Mouse (Mus musculus) heart, embryonic 12.5 days (tissue): ENCODE data around the gene Dnajb13. TPM values are rescaled to one million over a fixed set of nuclear protein-coding genes. Genes with fewer than 3 reads are reported as not detected.

Experiments
- ATAC-seq: fragments of 200-750 bp; cut with Nextera tagmentation; 2 replicates; pipeline ENCODE4 v1.8.0; 2017; ENCODE audit warnings: moderate TSS enrichment, moderate library complexity; ENCODE audit not compliant: insufficient number of reproducible peaks, low FRiP score
- H3K27ac ChIP-seq: fragments of 300-500 bp; sonication (generic); 2 replicates; pipeline ENCODE4 v1.5.1; 2016; ENCODE audit warnings: mild to moderate bottlenecking, moderate library complexity; ENCODE audit not compliant: poor library complexity, severe bottlenecking
- H3K27me3 ChIP-seq: fragments of 300-500 bp; sonication (generic); replicated peaks from 2 replicates; pipeline ENCODE4 v1.6.1; 2016; ENCODE audit warnings: mild to moderate bottlenecking, moderate library complexity
- H3K36me3 ChIP-seq: fragments of 300-500 bp; sonication (generic); 2 replicates; pipeline ENCODE4 v1.6.1; 2016; ENCODE audit warnings: mild to moderate bottlenecking, moderate library complexity
- H3K4me1 ChIP-seq: fragments of 300-500 bp; sonication (generic); replicated peaks from 2 replicates; pipeline ENCODE4 v1.6.1; 2016; ENCODE audit warnings: mild to moderate bottlenecking
- H3K4me2 ChIP-seq: fragments of 300-500 bp; sonication (generic); 2 replicates; pipeline ENCODE4 v1.6.1; 2016; ENCODE audit warnings: mild to moderate bottlenecking, moderate library complexity
- H3K4me3 ChIP-seq: fragments of 300-500 bp; sonication (generic); 2 replicates; pipeline ENCODE4 v1.5.1; 2016; ENCODE audit warnings: mild to moderate bottlenecking
- H3K9ac ChIP-seq: fragments of 300-500 bp; sonication (generic); 2 replicates; pipeline ENCODE4 v1.6.1; 2016; ENCODE audit warnings: mild to moderate bottlenecking, moderate library complexity
- H3K9me3 ChIP-seq: fragments of 300-500 bp; sonication (generic); replicated peaks from 2 replicates; pipeline ENCODE4 v1.6.1; 2016; ENCODE audit warnings: mild to moderate bottlenecking, moderate library complexity
- WGBS: fragments of 180-500 bp; shearing (Covaris S2); methylation state at CpG from one replicate; pipeline ENCODE4 v1.1.7; 2016; 5-methylcytosine and 5-hydroxymethylcytosine counted together
- polyA plus RNA-seq: library from polyadenylated mRNA; unstranded; fragments of >200 nt; fragmentation: Nextera tagmentation; extraction: Ambion mirVana; gene quantifications from 2 replicates; pipeline ENCODE4 v1.2.1, GENCODE M21; 2016

The Dnajb13 gene
- polyA plus RNA-seq, 1 experiment from 2014 or later, result 0.10 TPM

DNA sequence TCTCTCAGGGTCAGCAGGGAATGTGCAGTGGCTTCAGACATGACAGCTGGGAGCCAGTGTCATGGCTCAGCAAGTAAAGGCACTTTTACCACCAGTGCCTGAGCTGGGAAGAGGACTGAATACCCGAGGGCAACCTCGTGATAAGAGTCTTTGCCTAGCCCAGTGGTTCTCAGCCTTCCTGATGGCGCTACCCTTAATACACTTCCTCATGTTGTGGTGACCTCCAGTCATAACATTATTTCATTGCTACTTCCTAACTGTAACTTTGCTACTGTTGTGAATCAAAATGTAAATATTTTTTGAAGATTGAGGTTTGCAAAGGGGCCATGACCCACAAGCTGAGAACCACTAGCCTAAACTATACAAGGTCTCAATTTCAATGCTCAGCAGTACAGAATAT is 6.1 kb downstream of the Dnajb13 start:
- Histone ChIP-seq H3K27me3 (0 out of 2 replicates have a peak, but pooled peaks cover 7% of the 10 kb centered on the region), H3K4me3 (no peak overlapping the region), H3K27ac (no peak overlapping the region), H3K9me3 (no peaks in the 10 kb centered on the region), H3K4me2 (no peak overlapping the region), H3K9ac (no peak overlapping the region), H3K4me1 (no peaks in the 10 kb centered on the region), H3K36me3 (no peaks in the 10 kb centered on the region)
- WGBS, result 50% methylated on average over 3 of the region's 3 CpGs
- ATAC-seq, result no peak

DNA sequence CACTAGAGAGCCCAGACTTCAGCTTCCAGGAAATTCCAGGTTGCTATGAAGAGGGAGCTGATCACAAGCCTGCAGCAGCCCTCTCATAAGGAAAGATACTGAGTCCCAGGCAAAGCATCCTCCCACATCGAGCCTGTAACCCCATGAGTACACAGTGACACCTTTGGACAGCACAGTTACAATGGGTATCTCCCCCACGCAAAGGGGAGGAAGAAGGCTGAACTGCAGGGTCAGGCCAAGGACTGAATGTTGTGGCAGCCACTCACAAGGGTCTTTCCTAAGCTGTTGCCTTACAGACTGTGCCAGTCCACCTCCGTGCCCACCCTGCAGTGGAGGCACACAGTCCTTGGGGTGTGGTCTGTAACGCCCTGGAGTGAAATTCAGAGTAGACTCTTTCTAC is 8.3 kb downstream of the Dnajb13 start:
- Histone ChIP-seq H3K9ac (no peak overlapping the region), H3K27me3 (0 out of 2 replicates have a peak, but pooled peaks cover 3% of the 10 kb centered on the region), H3K4me1 (no peaks in the 10 kb centered on the region), H3K36me3 (no peaks in the 10 kb centered on the region), H3K4me3 (no peak overlapping the region), H3K4me2 (no peak overlapping the region), H3K9me3 (no peaks in the 10 kb centered on the region), H3K27ac (no peak overlapping the region)
- WGBS, result 66% methylated on average over 4 of the region's 4 CpGs
- ATAC-seq, result no peak; the same call in 1 of the 2 replicates

DNA sequence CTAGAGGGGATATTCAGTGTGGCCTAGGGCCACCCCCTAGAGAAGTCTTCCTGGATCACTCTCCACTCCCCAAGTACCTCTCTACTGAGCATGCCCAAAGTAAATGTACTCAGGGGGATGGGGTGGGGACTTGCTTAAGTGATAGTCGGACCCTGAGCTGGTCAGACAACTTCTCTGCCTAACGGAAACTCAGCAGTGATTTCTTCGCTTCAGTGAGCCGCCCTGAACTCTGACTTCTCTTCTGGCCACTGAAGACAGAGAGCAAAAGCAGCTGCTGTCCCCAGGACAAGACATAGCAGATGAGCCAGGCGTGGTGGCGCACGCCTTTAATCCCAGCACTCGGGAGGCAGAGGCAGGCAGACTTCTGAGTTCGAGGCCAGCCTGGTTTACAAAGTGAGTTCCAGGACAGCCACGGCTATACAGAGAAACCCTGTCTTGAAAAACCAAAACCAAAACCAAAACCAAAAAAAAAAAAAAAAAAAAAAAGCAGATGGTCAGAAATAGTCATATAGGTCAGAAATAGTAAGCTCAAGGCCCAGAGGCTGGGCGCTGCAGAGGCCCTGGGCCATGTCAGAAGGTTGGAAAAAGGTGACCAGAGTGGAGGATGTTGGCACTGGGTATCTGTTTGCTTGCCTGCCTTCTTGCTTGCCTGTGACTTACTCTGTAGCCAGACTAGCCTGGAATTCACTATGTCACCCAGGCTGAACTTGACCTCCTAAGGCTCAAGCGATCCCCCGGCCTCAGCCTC is 9.8 kb downstream of the Dnajb13 start:
- H3K27ac ChIP-seq, result no peak overlapping the region
- H3K36me3 ChIP-seq, result peaks cover 5% of the 10 kb centered on the region; the same call in 1 of the 2 replicates
- H3K27me3 ChIP-seq, result no peaks in the 10 kb centered on the region
- WGBS, result 77% methylated on average over 13 of the region's 13 CpGs
- H3K9me3 ChIP-seq, result no peaks in the 10 kb centered on the region
- ATAC-seq, result no peak
- no peak overlapping the region for H3K9ac ChIP-seq
- no peak overlapping the region for H3K4me3 ChIP-seq
- H3K4me1 ChIP-seq, result peaks cover 14% of the 10 kb centered on the region
- no peak overlapping the region for H3K4me2 ChIP-seq

DNA sequence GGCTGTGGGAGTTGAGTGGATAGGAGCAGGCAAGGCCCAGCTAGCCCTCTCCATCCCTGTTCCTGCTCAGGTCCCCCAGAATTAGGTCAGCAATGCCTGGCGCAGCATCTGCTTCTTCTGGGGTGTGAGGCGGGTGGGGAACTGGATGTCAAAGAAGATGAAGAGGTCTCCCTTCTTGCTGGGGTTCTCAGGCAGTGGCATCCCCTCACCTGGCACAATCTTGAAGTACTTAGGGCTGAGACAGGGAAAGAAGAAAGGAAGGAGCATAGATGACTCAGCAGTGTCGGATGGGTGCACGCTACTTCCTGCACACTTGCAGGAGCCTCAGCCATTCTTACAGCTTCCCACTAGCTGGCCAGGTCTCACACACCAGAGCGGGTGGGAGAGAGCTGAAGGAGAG is 11.7 kb downstream of the Dnajb13 start:
- no peak overlapping the region for H3K4me3 ChIP-seq
- H3K9ac ChIP-seq, result no peak overlapping the region
- H3K9me3 ChIP-seq, result no peaks in the 10 kb centered on the region
- no peak overlapping the region for H3K4me2 ChIP-seq
- no peak overlapping the region for H3K27ac ChIP-seq
- no peaks in the 10 kb centered on the region for H3K27me3 ChIP-seq
- no peak for ATAC-seq
- H3K36me3 ChIP-seq, result peaks cover 24% of the 10 kb centered on the region
- H3K4me1 ChIP-seq, result peaks cover 14% of the 10 kb centered on the region
- 79% methylated on average over 5 of the region's 5 CpGs for WGBS

DNA sequence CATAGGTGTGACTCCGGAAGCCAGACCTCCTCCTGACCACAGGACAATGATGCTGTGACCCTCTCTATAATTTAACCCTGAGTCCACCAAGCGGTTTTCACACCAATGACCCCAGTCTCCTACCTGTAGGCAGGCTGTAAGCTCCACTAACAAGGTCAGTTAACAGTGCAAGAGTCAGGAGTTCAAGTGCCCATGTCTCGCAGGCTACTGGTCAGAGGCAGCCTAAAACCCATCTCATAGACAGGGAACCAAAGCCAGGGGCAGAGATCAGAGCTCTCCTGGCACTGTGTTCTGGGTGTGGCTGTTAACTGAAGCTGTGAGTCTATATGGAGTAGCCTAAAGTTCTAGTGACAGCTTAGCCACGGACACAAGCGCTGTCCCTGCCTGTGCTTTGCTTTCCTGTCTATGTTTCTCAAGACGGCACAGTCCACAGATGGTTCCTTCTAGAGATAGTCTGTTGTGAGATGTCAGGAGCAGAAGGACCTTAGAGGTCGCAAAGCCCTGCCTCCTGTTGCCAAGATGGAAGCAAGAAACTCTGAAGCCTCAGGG is 12.3 kb downstream of the Dnajb13 start:
- Histone ChIP-seq H3K4me2 (no peak overlapping the region), H3K9ac (no peak overlapping the region), H3K27me3 (no peaks in the 10 kb centered on the region), H3K9me3 (no peaks in the 10 kb centered on the region), H3K36me3 (peaks cover 30% of the 10 kb centered on the region), H3K4me1 (peaks cover 14% of the 10 kb centered on the region), H3K4me3 (no peak overlapping the region), H3K27ac (no peak overlapping the region)
- WGBS, result 66% methylated on average over 7 of the region's 7 CpGs
- ATAC-seq, result no peak

DNA sequence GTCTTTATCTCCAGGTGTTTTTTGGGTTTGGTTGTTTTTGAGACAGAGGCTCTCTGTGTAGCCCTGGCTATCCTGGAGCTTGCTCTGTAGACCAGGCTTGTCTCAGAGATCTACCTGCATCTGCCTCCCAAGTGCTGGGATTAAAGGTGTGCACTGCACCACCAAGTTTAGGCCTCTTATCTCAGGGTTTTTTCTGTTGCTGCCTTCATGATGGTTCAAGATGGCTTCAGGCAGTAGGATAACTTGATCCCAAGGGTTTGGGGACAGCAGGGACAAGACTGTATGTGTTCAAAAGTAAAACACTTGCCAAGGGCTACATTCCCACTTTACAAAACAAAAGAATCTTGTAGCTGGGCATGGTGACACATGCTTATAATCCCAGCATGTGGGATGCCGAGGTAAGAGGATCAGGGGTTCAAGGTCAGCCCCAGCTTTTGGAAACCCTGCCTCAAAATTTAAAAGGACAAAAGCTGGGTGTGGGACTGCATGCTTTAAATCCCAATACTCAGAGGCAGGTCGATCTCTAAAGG is 12.9 kb downstream of the Dnajb13 start:
- peaks cover 16% of the 10 kb centered on the region for H3K4me1 ChIP-seq
- 72% methylated on average over 2 of the region's 2 CpGs for WGBS

DNA sequence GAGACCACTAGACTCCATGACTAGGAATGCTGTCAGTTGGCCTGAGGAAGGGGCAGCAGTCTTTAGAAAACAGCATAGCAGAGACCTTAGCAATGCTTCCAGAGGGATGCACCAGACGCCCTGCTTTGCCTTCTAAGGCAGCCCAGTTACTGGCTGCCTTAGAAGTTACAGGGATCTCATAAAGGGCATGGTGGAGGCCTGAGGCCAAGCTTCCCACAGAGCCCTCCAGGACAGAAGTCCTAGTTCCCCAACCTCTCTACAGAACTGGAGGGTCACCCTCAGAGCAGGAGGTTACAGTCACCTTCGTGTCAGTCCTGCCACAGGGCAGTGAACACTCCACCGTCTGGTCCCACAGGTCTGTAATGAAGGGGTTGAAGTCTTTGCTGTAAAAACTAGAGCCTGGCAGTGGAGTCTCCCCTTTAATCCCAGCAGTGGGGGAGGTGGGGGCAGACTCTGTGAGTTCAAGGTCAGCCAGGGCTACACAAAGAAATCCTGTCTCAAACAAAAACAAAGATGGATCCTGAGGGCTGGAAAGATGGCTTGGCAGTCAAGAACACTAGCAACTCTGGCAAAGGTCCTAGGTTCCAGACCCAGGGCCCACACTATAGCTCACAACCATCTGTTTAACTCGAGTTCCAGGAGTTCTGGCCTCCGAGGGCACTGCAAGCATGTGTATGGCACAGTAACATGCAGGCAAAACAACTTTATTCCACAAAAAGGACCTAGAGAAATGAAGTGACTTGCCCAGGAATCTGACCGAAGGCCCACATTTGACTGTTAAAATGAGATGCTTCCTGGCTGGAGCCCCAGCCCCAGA is 13.5 kb downstream of the Dnajb13 start:
- no peak for ATAC-seq
- 75% methylated on average over 6 of the region's 6 CpGs for WGBS

More for the DNA sequence above, 12.9 kb downstream of the Dnajb13 start:
- Histone ChIP-seq H3K9me3 (no peaks in the 10 kb centered on the region), H3K27ac (no peak overlapping the region), H3K9ac (no peak overlapping the region), H3K27me3 (no peaks in the 10 kb centered on the region), H3K4me3 (no peak overlapping the region), H3K36me3 (peaks cover 35% of the 10 kb centered on the region), H3K4me2 (no peak overlapping the region)
- ATAC-seq, result no peak

DNA sequence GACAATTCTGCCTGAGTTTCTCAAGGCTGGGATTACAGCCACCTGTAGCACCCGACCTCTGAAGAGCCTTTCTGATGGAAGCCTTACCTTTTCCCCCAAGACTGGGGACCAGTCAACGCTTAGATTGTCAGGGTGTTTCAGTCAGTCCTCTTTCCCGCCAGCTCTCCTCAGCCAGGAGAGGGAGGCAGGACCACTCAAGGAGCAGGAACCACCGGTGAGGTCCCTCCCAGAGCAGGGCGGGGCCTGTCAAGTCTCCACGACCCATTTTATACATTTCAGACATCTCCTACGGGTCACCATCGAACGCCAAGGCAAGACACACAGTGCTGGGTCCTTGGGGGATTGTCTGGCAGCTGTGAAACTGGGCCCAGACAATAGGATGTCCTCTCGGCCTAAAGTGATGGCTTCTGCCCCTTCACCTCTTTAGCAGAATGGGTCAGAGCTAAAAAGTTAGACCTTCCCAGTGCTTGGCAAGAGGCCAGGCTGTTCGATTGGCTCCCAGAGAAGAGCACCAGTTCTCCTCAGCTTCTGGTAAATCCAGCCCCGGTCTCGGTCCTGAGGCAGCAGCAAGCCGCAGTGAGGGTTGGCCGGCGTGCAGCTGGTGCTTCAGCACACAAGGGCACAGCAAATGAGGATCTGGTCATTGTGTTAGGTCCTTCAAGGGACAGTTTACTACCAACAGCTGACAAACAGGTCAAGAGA is 14.3 kb downstream of the Dnajb13 start:
- 69% methylated on average over 16 of the region's 16 CpGs for WGBS
- Histone ChIP-seq H3K4me2 (no peak overlapping the region), H3K27me3 (no peaks in the 10 kb centered on the region), H3K4me3 (no peak overlapping the region), H3K9me3 (no peaks in the 10 kb centered on the region), H3K27ac (0 out of 2 replicates have a peak overlapping the region, but pooled peaks have one; percentile 1), H3K36me3 (peaks cover 43% of the 10 kb centered on the region), H3K4me1 (peaks cover 29% of the 10 kb centered on the region), H3K9ac (no peak overlapping the region)
- ATAC-seq, result no peak

More for the DNA sequence above, 13.5 kb downstream of the Dnajb13 start:
- H3K4me1 ChIP-seq, result peaks cover 21% of the 10 kb centered on the region
- H3K27ac ChIP-seq, result no peak overlapping the region
- no peaks in the 10 kb centered on the region for H3K27me3 ChIP-seq
- H3K36me3 ChIP-seq, result peaks cover 42% of the 10 kb centered on the region
- H3K9me3 ChIP-seq, result no peaks in the 10 kb centered on the region
- H3K9ac ChIP-seq, result no peak overlapping the region
- no peak overlapping the region for H3K4me3 ChIP-seq
- H3K4me2 ChIP-seq, result no peak overlapping the region

DNA sequence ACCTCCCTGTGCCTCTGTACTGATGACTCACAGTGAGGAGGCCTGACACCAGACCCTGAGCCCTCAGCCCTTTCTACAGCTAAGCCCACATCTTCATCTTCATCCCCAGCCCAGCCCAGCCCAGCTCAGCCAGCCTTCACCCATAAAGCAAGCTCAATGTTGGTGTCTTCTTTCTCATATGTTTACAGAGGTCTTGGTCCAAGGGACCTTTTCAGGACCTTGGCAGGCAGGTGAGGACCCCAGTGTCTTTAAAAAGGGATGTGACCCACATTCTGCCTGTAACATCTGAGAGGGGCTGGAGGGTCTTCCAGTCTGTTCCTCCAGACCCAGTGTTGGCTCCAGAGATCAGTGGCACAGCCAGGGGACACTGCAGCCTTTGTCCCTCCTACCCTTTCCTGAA is 15.3 kb downstream of the Dnajb13 start:
- Histone ChIP-seq H3K4me1 (peaks cover 39% of the 10 kb centered on the region), H3K4me2 (no peak overlapping the region), H3K27ac (no peak overlapping the region), H3K9ac (no peak overlapping the region), H3K9me3 (no peaks in the 10 kb centered on the region), H3K4me3 (no peak overlapping the region), H3K36me3 (peaks cover 43% of the 10 kb centered on the region), H3K27me3 (no peaks in the 10 kb centered on the region)
- no peak for ATAC-seq

DNA sequence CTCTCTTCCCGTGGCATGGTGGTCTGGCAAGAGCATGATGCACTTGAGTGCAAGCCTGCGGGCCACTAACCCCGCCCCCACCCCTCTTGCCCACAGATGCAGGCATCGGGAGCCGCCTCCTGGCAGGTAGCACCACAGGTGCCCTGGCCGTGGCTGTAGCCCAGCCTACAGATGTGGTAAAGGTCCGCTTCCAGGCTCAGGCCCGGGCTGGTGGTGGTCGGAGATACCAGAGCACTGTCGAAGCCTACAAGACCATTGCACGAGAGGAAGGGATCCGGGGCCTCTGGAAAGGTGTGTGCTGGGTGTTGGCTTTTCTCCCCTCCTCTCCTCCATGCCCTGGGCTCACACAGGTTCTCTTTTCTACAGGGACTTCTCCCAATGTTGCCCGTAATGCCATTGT is 16.8 kb downstream of the Dnajb13 start:
- no peak overlapping the region for H3K9ac ChIP-seq
- no peaks in the 10 kb centered on the region for H3K9me3 ChIP-seq
- H3K4me3 ChIP-seq, result no peak overlapping the region
- 90% methylated on average over 13 of the region's 13 CpGs for WGBS
- H3K27me3 ChIP-seq, result no peaks in the 10 kb centered on the region
- no peak overlapping the region for H3K4me2 ChIP-seq
- H3K36me3 ChIP-seq, result peaks cover 43% of the 10 kb centered on the region
- H3K27ac ChIP-seq, result no peak overlapping the region
- peaks cover 52% of the 10 kb centered on the region for H3K4me1 ChIP-seq
- ATAC-seq, result no peak
